Mouse (Mus musculus) cerebellum, postnatal 4 days (tissue): ENCODE results near the gene Tmem200b.

Source experiments
- DNase-seq, 2 experiments: peaks; one replicate each; pipeline ENCODE4 v3.0.0; 2022; ENCODE audit warnings: low spot score in 2 of 2, mixed read lengths in 1 of 2

Gene Tmem200b

GRCm38 (mm10) chr4:131921461-131922346 is at the start of gene Tmem200b:
TSS of gene Tmem200b (plus strand) at chr4:131921771.
- DNase-seq = no peak

GRCm38 (mm10) chr4:131872672-131873292 is 48.8 kb upstream of the Tmem200b start:
- no peak for DNase-seq

- peak; percentile 80 to 96 for DNase-seq
These were observed 48.0 kb upstream of the Tmem200b start, which contains the start of gene Srsf4 for GRCm38 (mm10) chr4:131873293-131874168. TSS of gene Srsf4 (plus strand) at chr4:131873617.

- DNase-seq = no peak
These were observed 47.4 kb upstream of the Tmem200b start for GRCm38 (mm10) chr4:131874169-131874536.

- DNase-seq = no peak
These were observed 47.0 kb upstream of the Tmem200b start for GRCm38 (mm10) chr4:131874567-131874966.

- no peak for DNase-seq
These were observed 46.3 kb upstream of the Tmem200b start for GRCm38 (mm10) chr4:131875242-131875641.

GRCm38 (mm10) chr4:131876836-131877235 is 44.7 kb upstream of the Tmem200b start:
- no peak for DNase-seq

GRCm38 (mm10) chr4:131879692-131880091 is 41.9 kb upstream of the Tmem200b start:
- no peak for DNase-seq

GRCm38 (mm10) chr4:131881306-131881705 is 40.3 kb upstream of the Tmem200b start:
- DNase-seq = no peak

- DNase-seq = no peak
These were observed 38.0 kb upstream of the Tmem200b start for GRCm38 (mm10) chr4:131883571-131883970.

GRCm38 (mm10) chr4:131885376-131885775 is 36.2 kb upstream of the Tmem200b start:
- DNase-seq = no peak

GRCm38 (mm10) chr4:131888564-131888963 is 33.0 kb upstream of the Tmem200b start:
- no peak for DNase-seq

- DNase-seq = no peak
These were observed 30.9 kb upstream of the Tmem200b start for GRCm38 (mm10) chr4:131890692-131891091.

- no peak for DNase-seq
These were observed 24.5 kb upstream of the Tmem200b start for GRCm38 (mm10) chr4:131897109-131897508.

- DNase-seq = no peak
These were observed 23.8 kb upstream of the Tmem200b start for GRCm38 (mm10) chr4:131897787-131898186.

GRCm38 (mm10) chr4:131898503-131899179 is 22.9 kb upstream of the Tmem200b start:
- DNase-seq = no peak

GRCm38 (mm10) chr4:131899180-131899554 is 22.4 kb upstream of the Tmem200b start:
- DNase-seq = no peak

- no peak for DNase-seq
These were observed 20.5 kb upstream of the Tmem200b start for GRCm38 (mm10) chr4:131901090-131901489.

GRCm38 (mm10) chr4:131904478-131904877 is 17.1 kb upstream of the Tmem200b start:
- DNase-seq = peak in 1 of 2 experiments; percentile 59

GRCm38 (mm10) chr4:131906423-131906822 is 15.1 kb upstream of the Tmem200b start:
- no peak for DNase-seq

- DNase-seq = no peak
These were observed 13.7 kb upstream of the Tmem200b start for GRCm38 (mm10) chr4:131907912-131908311.
